Mouse (Mus musculus) central nervous system, embryonic 18 days (tissue): ENCODE measurements around the gene Uqcrfs1. TPM values are rescaled to one million over a fixed set of nuclear protein-coding genes. Genes with fewer than 3 reads are reported as not detected.

ENCODE experiments used
- polyA plus RNA-seq: library from polyadenylated mRNA; depleted of rRNA; stranded (reverse); fragments of >200 nt; gene quantifications from 2 replicates; pipeline ENCODE4 v1.2.3, GENCODE M21; 2012; rRNA removed

The Uqcrfs1 gene
- polyA plus RNA-seq: 177 and 198 TPM in 2 replicates

DNA sequence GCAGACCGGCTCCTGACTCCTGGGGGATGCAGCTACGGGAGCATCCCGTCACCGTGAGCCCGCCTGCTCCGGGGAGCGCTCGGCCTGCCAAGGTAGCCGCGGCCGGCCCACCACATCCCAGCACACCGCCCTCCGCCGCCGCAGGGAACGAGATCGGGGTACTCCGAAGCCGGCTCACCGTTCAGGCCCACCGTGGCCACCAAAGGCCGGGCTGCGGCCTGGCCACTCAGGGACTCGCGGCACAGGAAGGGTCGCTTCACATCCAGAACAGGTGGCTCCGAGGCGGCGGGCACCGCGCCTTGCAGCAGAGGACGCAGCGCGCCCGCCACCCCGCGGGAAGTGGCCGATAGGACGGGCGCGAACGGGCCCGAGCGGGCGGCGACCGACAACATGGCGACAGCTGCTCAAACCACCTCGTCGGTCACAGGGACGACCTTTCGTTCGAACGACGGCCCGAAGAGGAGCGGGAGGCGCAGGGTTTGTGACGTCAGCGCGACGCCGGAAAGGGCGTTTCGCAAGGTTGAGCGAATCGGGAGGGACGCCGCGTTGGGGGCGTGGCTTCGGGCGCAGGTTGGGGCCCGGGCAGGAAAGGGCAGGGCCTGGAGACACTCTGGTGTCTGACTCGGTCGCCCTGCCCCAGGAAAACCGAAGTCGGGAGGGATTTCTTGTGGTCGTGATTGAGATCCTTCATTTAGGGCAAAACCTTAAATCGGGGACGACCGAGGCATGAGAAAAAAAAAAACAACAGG lies at the start of gene Uqcrfs1:
Uqcrfs1 (minus strand) TSS at position 507 of the 749 bp plus-strand sequence.

Other genes starting within 250 kb of the Uqcrfs1 start
- 1.6 and 2.3 TPM in 2 replicates for gene Agtr1a, start 208.9 kb downstream of the Uqcrfs1 start, polyA plus RNA-seq
- gene Dusp22, start 114.6 kb upstream of the Uqcrfs1 start, polyA plus RNA-seq: 23.8 and 25.6 TPM in 2 replicates
- gene Irf4, start 203.9 kb upstream of the Uqcrfs1 start, polyA plus RNA-seq: 0.08 and 0.10 TPM in 2 replicates